Mouse (Mus musculus) naive thymus-derived CD4-positive, alpha-beta T cell, adult 2 months (primary cell): Measurements from ENCODE around the gene Acmsd.

Source experiments
- DNase-seq: peaks from one replicate; pipeline ENCODE4 v3.0.0-alpha.2; 2011; ENCODE audit warnings: low read depth

Acmsd gene

GRCm38 (mm10) chr1:127775206-127775720 lies 46.0 kb downstream of the Acmsd start:
- no peak for DNase-seq

- no peak for DNase-seq
Measured at GRCm38 (mm10) chr1:127776246-127776645, 47.0 kb downstream of the Acmsd start.

- DNase-seq = no peak
Measured at GRCm38 (mm10) chr1:127778611-127779010, 49.4 kb downstream of the Acmsd start.

GRCm38 (mm10) chr1:127780142-127780541 lies 50.9 kb downstream of the Acmsd start:
- no peak for DNase-seq

- DNase-seq = no peak
Measured at GRCm38 (mm10) chr1:127780849-127781248, 51.6 kb downstream of the Acmsd start.

- no peak for DNase-seq
Measured at GRCm38 (mm10) chr1:127783862-127784261, 54.6 kb downstream of the Acmsd start.

GRCm38 (mm10) chr1:127785882-127786281 lies 56.7 kb downstream of the Acmsd start:
- no peak for DNase-seq

- no peak for DNase-seq
Measured at GRCm38 (mm10) chr1:127788943-127789342, 59.7 kb downstream of the Acmsd start.

GRCm38 (mm10) chr1:127793459-127793858 lies 64.2 kb downstream of the Acmsd start:
- DNase-seq = no peak

- DNase-seq = no peak
Measured at GRCm38 (mm10) chr1:127795087-127795769, 66.0 kb downstream of the Acmsd start.

GRCm38 (mm10) chr1:127796341-127796740 lies 67.1 kb downstream of the Acmsd start:
- DNase-seq = peak; percentile 87

GRCm38 (mm10) chr1:127796752-127797151 lies 67.5 kb downstream of the Acmsd start:
- no peak for DNase-seq

- DNase-seq = no peak
Measured at GRCm38 (mm10) chr1:127802916-127803315, 73.7 kb downstream of the Acmsd start.

- no peak for DNase-seq
Measured at GRCm38 (mm10) chr1:127808671-127809070, 79.5 kb downstream of the Acmsd start.

- peak; percentile 23 for DNase-seq
Measured at GRCm38 (mm10) chr1:127812929-127813328, 83.7 kb downstream of the Acmsd start.

GRCm38 (mm10) chr1:127816381-127816780 lies 87.2 kb downstream of the Acmsd start:
- no peak for DNase-seq
